Mouse (Mus musculus): ENCODE measurements at regions not wholly inside any gene's neighbourhood (a gene's known extent, or its start where the extent isn't known, plus 50 kb on each side); places are given as distances from the start of the nearest gene placed in this dataset.
A peak's percentile ranks its signal among the peaks of the same experiment; 100 is the strongest.

DNA sequence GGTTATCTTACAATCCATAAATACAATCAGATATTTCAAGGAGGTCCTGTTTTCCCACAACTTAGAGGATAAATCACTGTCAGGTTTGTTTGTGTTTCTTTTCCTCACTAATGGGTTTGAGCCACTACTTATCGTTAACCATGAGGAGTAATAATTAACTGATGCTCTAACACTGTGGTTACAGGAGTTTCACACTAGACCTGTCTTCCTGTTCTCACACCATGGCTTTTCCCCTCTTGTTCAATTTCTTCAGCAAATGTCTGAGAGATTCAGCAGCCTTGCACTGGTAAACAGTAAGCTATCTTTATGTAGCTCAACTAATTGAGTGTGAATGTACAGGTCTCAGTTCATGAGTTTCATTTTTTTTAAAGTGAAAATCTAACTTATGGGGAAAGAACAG lies 434.3 kb upstream of the Epha7 start:
- DNase-seq (ENCODE audit: low spot score) (no peak), ATAC-seq (ENCODE audit: low FRiP score, low read depth) (no peak)
- Histone ChIP-seq H3K36me3 (ENCODE audit: control insufficient read depth, insufficient read depth, low read length) (no peaks in the 10 kb centered on the region), H3K4me2 (replicated peaks; ENCODE audit: low read depth, low read length, severe bottlenecking) (no peak overlapping the region), H3K9me3 (ENCODE audit: control insufficient read depth, low read length) (no peaks in the 10 kb centered on the region), H3K9ac (ENCODE audit: low read depth, low read length, severe bottlenecking) (no peak overlapping the region), H3K4me3 (replicated peaks; ENCODE audit: low read length) (no peak overlapping the region), H3K4me1 (ENCODE audit: control insufficient read depth, insufficient read depth, low read length) (no peaks in the 10 kb centered on the region), H3K27ac (replicated peaks; ENCODE audit: low read depth, low read length) (no peak overlapping the region), H3K27me3 (ENCODE audit: control insufficient read depth, insufficient read depth, low read length) (no peaks in the 10 kb centered on the region)
- WGBS, result 33% methylated on average over 1 of the region's 1 CpGs
- no peak for TF ChIP-seq POLR2A (IDR thresholded peaks at IDR 0.05; ENCODE audit: borderline replicate concordance, extremely low read depth, insufficient read depth, insufficient read length)

DNA sequence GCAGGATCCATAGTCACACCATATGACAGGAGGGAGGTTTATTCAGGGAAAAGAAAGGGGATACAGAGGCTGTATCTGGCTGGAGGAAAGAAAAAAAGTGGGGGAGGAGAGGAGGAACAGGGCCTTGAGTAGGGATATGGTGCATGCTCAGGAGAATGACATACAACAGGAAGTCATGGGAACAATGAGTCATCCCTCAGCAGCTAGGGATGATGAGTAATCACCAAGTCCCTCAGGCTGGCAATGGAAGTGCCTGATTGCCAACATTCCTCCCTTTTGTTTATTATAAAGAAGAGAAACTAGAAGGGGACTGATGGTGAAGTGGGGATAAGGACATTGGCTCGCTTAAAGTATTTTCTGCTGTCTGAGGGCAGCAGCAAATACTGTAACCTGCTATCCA lies 388.6 kb upstream of the Epha7 start:
- no peak for TF ChIP-seq POLR2A (IDR thresholded peaks at IDR 0.05; ENCODE audit: borderline replicate concordance, extremely low read depth, insufficient read depth, insufficient read length)
- Histone ChIP-seq H3K9me3 (ENCODE audit: control insufficient read depth, low read length) (no peaks in the 10 kb centered on the region), H3K4me3 (replicated peaks; ENCODE audit: low read length) (no peak overlapping the region), H3K36me3 (ENCODE audit: control insufficient read depth, insufficient read depth, low read length) (no peaks in the 10 kb centered on the region), H3K4me1 (ENCODE audit: control insufficient read depth, insufficient read depth, low read length) (no peaks in the 10 kb centered on the region), H3K9ac (ENCODE audit: low read depth, low read length, severe bottlenecking) (no peak overlapping the region), H3K27ac (replicated peaks; ENCODE audit: low read depth, low read length) (no peak overlapping the region), H3K27me3 (ENCODE audit: control insufficient read depth, insufficient read depth, low read length) (no peaks in the 10 kb centered on the region), H3K4me2 (replicated peaks; ENCODE audit: low read depth, low read length, severe bottlenecking) (no peak overlapping the region)
- 65% methylated on average over 1 of the region's 1 CpGs for WGBS
- ATAC-seq (ENCODE audit: low FRiP score, low read depth) (no peak), DNase-seq (ENCODE audit: low spot score) (no peak)

DNA sequence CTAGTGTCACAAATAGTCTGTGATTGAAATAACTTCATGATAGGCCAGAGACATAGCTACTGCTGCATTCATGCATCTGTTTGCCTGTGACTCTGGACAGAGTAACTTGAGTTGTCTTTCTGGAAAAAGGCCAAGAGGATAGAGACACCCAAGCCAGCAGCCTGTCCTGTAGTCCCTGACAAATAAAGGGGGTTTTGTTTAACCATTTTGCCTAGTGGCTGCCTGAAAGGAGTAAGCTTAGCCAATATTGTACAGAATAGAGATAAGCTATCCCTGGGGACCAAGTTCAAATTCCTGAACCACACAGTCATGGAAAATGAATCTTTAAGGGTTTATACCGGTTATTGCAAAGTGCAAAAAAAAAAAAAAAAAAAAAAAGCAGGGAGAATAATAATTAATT lies 372.8 kb upstream of the Epha7 start:
- ATAC-seq (ENCODE audit: low FRiP score, low read depth) (peak; percentile 26; the same call in 1 of the 2 replicates), DNase-seq (ENCODE audit: low spot score) (peak; percentile 57)
- Histone ChIP-seq H3K36me3 (ENCODE audit: control insufficient read depth, insufficient read depth, low read length) (no peaks in the 10 kb centered on the region), H3K4me3 (replicated peaks; ENCODE audit: low read length) (no peak overlapping the region), H3K9me3 (ENCODE audit: control insufficient read depth, low read length) (no peaks in the 10 kb centered on the region), H3K27ac (replicated peaks; ENCODE audit: low read depth, low read length) (no peak overlapping the region), H3K4me2 (replicated peaks; ENCODE audit: low read depth, low read length, severe bottlenecking) (no peak overlapping the region), H3K9ac (ENCODE audit: low read depth, low read length, severe bottlenecking) (no peak overlapping the region), H3K27me3 (ENCODE audit: control insufficient read depth, insufficient read depth, low read length) (no peaks in the 10 kb centered on the region), H3K4me1 (ENCODE audit: control insufficient read depth, insufficient read depth, low read length) (no peaks in the 10 kb centered on the region)
- TF ChIP-seq POLR2A (IDR thresholded peaks at IDR 0.05; ENCODE audit: borderline replicate concordance, extremely low read depth, insufficient read depth, insufficient read length), result no peak
- 44% methylated on average over 1 of the region's 1 CpGs for WGBS

DNA sequence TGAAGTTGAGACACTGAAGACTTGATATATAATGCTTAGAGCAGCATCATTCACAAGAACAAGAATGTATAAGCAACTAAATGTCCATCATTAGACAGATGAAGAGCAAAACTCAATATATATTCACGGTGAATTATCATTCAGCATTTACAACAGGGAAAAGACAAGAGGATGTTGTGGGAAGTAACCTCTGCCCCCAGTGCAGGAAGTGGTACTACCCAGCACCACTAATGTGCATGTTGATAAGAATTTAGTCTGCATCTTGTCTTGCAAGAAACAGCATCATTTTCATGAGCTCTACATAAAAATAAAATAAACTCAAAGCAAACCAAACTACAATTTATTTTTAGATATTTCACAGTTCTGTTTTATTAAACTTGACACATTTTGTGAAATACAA lies 359.8 kb upstream of the Epha7 start:
- TF ChIP-seq POLR2A (IDR thresholded peaks at IDR 0.05; ENCODE audit: borderline replicate concordance, extremely low read depth, insufficient read depth, insufficient read length), result no peak
- DNase-seq (ENCODE audit: low spot score) (no peak), ATAC-seq (ENCODE audit: low FRiP score, low read depth) (no peak)
- no peak overlapping the region for H3K4me3 ChIP-seq (replicated peaks; ENCODE audit: low read length)
- H3K9ac ChIP-seq (ENCODE audit: low read depth, low read length, severe bottlenecking), result no peak overlapping the region
- no peaks in the 10 kb centered on the region for H3K4me1 ChIP-seq (ENCODE audit: control insufficient read depth, insufficient read depth, low read length)
- 77% methylated on average over 1 of the region's 1 CpGs for WGBS
- H3K9me3 ChIP-seq (ENCODE audit: control insufficient read depth, low read length), result no peaks in the 10 kb centered on the region
- H3K27me3 ChIP-seq (ENCODE audit: control insufficient read depth, insufficient read depth, low read length), result no peaks in the 10 kb centered on the region
- H3K36me3 ChIP-seq (ENCODE audit: control insufficient read depth, insufficient read depth, low read length), result no peaks in the 10 kb centered on the region
- H3K27ac ChIP-seq (replicated peaks; ENCODE audit: low read depth, low read length), result no peak overlapping the region
- no peak overlapping the region for H3K4me2 ChIP-seq (replicated peaks; ENCODE audit: low read depth, low read length, severe bottlenecking)

DNA sequence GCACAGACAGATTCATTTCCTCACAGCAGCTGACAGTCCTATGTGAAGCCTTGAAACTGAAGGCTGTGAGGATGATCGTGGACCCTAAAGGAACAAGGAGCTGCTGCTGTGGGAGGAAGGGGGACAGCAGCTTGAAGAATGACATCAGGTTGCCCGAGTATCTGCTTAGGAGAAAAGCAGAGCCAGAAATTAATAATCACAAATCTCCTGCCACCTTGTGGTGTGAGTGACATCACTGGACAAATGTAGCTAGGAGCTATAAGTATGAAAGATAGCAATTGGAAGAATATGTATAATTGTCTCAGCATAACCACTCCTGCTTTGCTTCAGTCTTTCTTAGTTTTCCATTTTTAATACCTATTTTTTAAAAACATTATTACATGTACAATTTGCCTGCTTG lies 356.6 kb upstream of the Epha7 start:
- no peak overlapping the region for H3K27ac ChIP-seq (replicated peaks; ENCODE audit: low read depth, low read length)
- H3K36me3 ChIP-seq (ENCODE audit: control insufficient read depth, insufficient read depth, low read length), result no peaks in the 10 kb centered on the region
- WGBS, result 51% methylated on average over 2 of the region's 2 CpGs
- no peaks in the 10 kb centered on the region for H3K9me3 ChIP-seq (ENCODE audit: control insufficient read depth, low read length)
- DNase-seq (ENCODE audit: low spot score) (no peak), ATAC-seq (ENCODE audit: low FRiP score, low read depth) (no peak)
- TF ChIP-seq POLR2A (IDR thresholded peaks at IDR 0.05; ENCODE audit: borderline replicate concordance, extremely low read depth, insufficient read depth, insufficient read length), result no peak
- H3K4me2 ChIP-seq (replicated peaks; ENCODE audit: low read depth, low read length, severe bottlenecking), result no peak overlapping the region
- no peak overlapping the region for H3K9ac ChIP-seq (ENCODE audit: low read depth, low read length, severe bottlenecking)
- H3K4me3 ChIP-seq (replicated peaks; ENCODE audit: low read length), result no peak overlapping the region
- no peaks in the 10 kb centered on the region for H3K4me1 ChIP-seq (ENCODE audit: control insufficient read depth, insufficient read depth, low read length)
- H3K27me3 ChIP-seq (ENCODE audit: control insufficient read depth, insufficient read depth, low read length), result no peaks in the 10 kb centered on the region
